Mouse (Mus musculus) heart, adult 2 months (tissue): Measurements from ENCODE around the gene Gc. TPM values are rescaled to one million over a fixed set of nuclear protein-coding genes. Genes with fewer than 3 reads are reported as not detected.
A peak's percentile ranks its signal among the peaks of the same experiment; 100 is the strongest.

Experiments
- DNase-seq, 2 experiments: peaks; one replicate each; pipeline ENCODE4 v3.0.0; 2021
- H3K27ac ChIP-seq: fragments of 200-600 bp; 2 replicates; pipeline ENCODE4 v1.8.1; 2022
- H3K27me3 ChIP-seq: fragments of 200-500 bp; 2 replicates; pipeline ENCODE4 v1.6.1; 2012; ENCODE audit warnings: mild to moderate bottlenecking, low read length, inconsistent platforms, mixed read lengths; ENCODE audit not compliant: control insufficient read depth, insufficient read depth
- H3K36me3 ChIP-seq: fragments of 200-500 bp; 2 replicates; pipeline ENCODE4 v1.6.1; 2012; ENCODE audit warnings: low read length, inconsistent platforms; ENCODE audit not compliant: control insufficient read depth, insufficient read depth
- H3K4me1 ChIP-seq: fragments of 200-500 bp; 2 replicates; pipeline ENCODE4 v1.6.1; 2011; ENCODE audit warnings: low read length; ENCODE audit not compliant: control insufficient read depth, insufficient read depth
- H3K4me3 ChIP-seq: fragments of 200-600 bp; 2 replicates; pipeline ENCODE4 v1.8.1; 2022
- H3K79me2 ChIP-seq: fragments of 200-500 bp; replicated peaks from 2 replicates; pipeline ENCODE4 v1.6.1; 2012; ENCODE audit warnings: mild to moderate bottlenecking, inconsistent platforms, low read length, moderate library complexity, mixed read lengths; ENCODE audit not compliant: control insufficient read depth, insufficient read depth
- H3K9ac ChIP-seq: fragments of 200-500 bp; 2 replicates; pipeline ENCODE4 v1.6.1; 2012; ENCODE audit warnings: low read depth, mild to moderate bottlenecking, control low read depth, inconsistent platforms, low read length, mixed read lengths
- CTCF ChIP-seq: fragments of 200-600 bp; IDR thresholded peaks from 2 replicates; pipeline ENCODE4 v1.8.1; 2022; ENCODE audit warnings: antibody characterized with exemption, mild to moderate bottlenecking, moderate library complexity
- EP300 ChIP-seq: fragments of 200-500 bp; IDR thresholded peaks from 2 replicates; pipeline ENCODE4 v1.6.1; 2011; ENCODE audit warnings: low read depth, low read length, control low read depth; ENCODE audit not compliant: insufficient read depth
- POLR2A ChIP-seq: fragments of 200-500 bp; IDR thresholded peaks from 2 replicates; pipeline ENCODE4 v1.6.1; 2011; ENCODE audit warnings: mild to moderate bottlenecking, low read depth, low read length, control low read depth; ENCODE audit not compliant: insufficient read depth
- WGBS: fragments of 180-500 bp; shearing (Covaris S2); methylation state at CpG from one replicate; pipeline ENCODE4 v1.1.7; 2018; 5-methylcytosine and 5-hydroxymethylcytosine counted together
- intact Hi-C: fragments of 180-260 bp; cut with DNase I; formaldehyde crosslinking; loops from one replicate; pipeline ENCODE4 v1.15.1; 2025
- long read RNA-seq: library from polyadenylated mRNA; stranded (forward); transcript quantifications from one replicate; pipeline ENCODE4 v2.0.0, GENCODE M21; 2021
- polyA plus RNA-seq: library from polyadenylated mRNA; depleted of rRNA; stranded (reverse); fragments of >200 nt; gene quantifications from 2 replicates; pipeline ENCODE4 v1.2.3, GENCODE M21; 2012; rRNA removed
- total RNA-seq, 2 experiments: library from RNA; stranded (reverse); gene quantifications; 2 replicates each; pipeline ENCODE4 v1.2.3; 2021

Gc gene
- not detected for total RNA-seq
- 0.06 and 2.5 TPM in 2 replicates for polyA plus RNA-seq
- long read RNA-seq = 0 reads

DNA sequence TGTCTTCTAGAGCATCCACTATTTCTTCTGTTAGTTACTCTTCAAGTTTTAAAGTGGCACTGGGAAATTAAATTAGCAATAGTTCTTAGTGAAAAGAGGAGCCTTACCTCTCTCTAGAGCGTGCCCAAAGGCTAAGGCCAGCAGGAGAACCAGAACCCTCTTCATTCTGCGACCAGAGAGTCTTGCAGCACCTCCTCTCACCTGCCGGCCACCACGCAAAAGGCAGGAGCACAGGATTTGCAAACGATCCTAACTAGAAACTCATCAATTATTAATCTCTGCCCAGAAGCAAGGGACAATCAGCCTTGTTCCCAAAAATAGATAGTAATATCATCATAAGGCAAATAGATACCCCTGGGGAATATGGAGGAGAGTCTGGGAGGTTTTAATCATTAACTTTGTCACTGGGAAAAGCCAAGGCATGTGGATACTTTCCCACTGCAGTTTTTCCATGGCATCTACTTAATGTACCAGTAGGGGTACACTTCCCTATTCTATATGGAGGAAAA is at the start of gene Gc:
Gc (minus strand) TSS at position 345 of the 509 bp plus-strand sequence.
- intact Hi-C loops = no loop called here
- DNase-seq = no peak

DNA sequence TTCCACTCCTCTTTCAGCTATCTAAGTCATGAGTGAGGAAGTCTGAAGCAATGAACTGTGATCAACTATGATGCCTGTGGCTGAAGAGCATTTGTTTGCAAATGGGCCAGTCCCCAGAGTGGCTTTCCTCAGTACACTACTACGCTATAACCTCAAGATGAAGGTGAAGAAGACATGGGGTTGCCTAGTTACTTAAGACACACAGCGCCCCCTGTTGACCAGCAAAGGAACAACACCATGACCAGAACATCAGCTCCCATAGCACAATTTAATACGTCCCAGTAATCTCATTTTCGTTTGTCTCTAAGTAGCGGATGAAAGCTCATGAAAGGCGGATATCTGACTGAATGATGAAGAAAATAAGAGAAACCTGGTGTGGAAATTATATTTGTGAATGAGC is 42.5 kb upstream of the Gc start:
- WGBS = 50% methylated on average over 6 of the region's 6 CpGs
- peak; percentile 42 for TF ChIP-seq CTCF
- no peak for TF ChIP-seq EP300
- Histone ChIP-seq H3K27ac (no peak overlapping the region), H3K4me1 (no peaks in the 10 kb centered on the region), H3K79me2 (no peaks in the 10 kb centered on the region), H3K4me3 (no peak overlapping the region), H3K36me3 (no peaks in the 10 kb centered on the region), H3K27me3 (no peaks in the 10 kb centered on the region), H3K9ac (no peak overlapping the region)
- intact Hi-C loops = no loop called here
- DNase-seq = no peak

More for the DNA sequence above, at the start of gene Gc:
- TF ChIP-seq POLR2A = no peak
- TF ChIP-seq CTCF = no peak
- TF ChIP-seq EP300 = no peak
- Histone ChIP-seq H3K9ac (no peak within 1 kb of the TSS), H3K27me3 (no peaks in the 10 kb centered on the region), H3K4me3 (no peak within 1 kb of the TSS), H3K79me2 (no peaks in the 10 kb centered on the region), H3K4me1 (no peaks in the 10 kb centered on the region), H3K27ac (no peak within 1 kb of the TSS), H3K36me3 (no peaks in the 10 kb centered on the region)
- WGBS = 71% methylated on average over 5 of the region's 5 CpGs

DNA sequence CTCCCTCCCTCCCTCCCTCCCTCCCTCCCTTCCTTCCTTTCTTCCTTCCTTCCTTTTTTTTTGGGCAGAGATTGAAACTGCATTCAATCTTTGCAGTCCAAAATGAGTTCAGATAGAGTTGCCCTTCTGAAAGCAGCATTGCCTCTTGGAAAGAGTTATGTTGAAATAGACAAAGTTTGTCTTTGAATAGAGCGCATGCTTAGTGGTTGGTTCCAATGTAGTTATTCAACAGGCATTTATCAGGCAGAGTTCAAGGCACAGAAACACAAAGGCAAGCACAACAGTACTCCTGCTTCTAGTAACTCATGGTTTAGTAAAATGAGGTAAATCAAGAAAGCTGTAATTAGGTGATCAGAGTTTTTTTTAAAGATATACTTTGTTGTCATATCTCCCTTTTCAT is 34.9 kb upstream of the Gc start:
- Histone ChIP-seq H3K9ac (no peak overlapping the region), H3K4me1 (no peaks in the 10 kb centered on the region), H3K79me2 (no peaks in the 10 kb centered on the region), H3K4me3 (no peak overlapping the region), H3K36me3 (no peaks in the 10 kb centered on the region), H3K27ac (no peak overlapping the region), H3K27me3 (no peaks in the 10 kb centered on the region)
- intact Hi-C loops = no loop called here
- TF ChIP-seq CTCF (no peak), EP300 (no peak), POLR2A (no peak)
- DNase-seq = no peak
- WGBS = 89% methylated on average over 1 of the region's 1 CpGs

GRCm38 (mm10) chr5:89470483-89470882 is 12.8 kb upstream of the Gc start:
- intact Hi-C loops = no loop called here
- no peak overlapping the region for H3K27ac ChIP-seq
- no peaks in the 10 kb centered on the region for H3K4me1 ChIP-seq
- H3K9ac ChIP-seq = no peak overlapping the region
- H3K4me3 ChIP-seq = no peak overlapping the region
- no peaks in the 10 kb centered on the region for H3K27me3 ChIP-seq
- no peaks in the 10 kb centered on the region for H3K36me3 ChIP-seq
- no peaks in the 10 kb centered on the region for H3K79me2 ChIP-seq
- 71% methylated on average over 4 of the region's 4 CpGs for WGBS
- no peak for DNase-seq
- TF ChIP-seq POLR2A (no peak), EP300 (no peak), CTCF (no peak)

DNA sequence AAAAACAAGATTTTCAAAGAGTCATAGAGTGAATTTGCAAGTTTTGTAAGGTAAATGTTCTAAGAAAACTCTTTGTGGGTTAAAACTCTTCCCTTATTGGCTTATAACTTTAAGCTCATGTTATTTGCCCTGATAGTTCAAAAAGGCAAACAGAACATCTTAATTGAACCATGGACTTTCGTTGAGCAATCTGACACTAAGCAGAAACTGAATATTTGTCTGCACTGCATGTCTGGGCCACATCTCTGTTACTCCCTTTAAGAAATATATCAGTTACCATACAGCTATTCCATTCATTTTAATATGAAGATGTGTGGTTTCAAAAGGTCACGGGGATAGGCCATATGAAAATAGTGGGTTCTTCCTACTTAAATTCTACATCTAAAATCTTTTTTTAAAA is 10.2 kb upstream of the Gc start:
- Histone ChIP-seq H3K4me1 (no peaks in the 10 kb centered on the region), H3K4me3 (no peak overlapping the region), H3K27ac (no peak overlapping the region), H3K9ac (no peak overlapping the region), H3K79me2 (no peaks in the 10 kb centered on the region), H3K36me3 (no peaks in the 10 kb centered on the region), H3K27me3 (no peaks in the 10 kb centered on the region)
- intact Hi-C loops = no loop called here
- whole genome bisulfite sequencing = 60% methylated on average over 2 of the region's 2 CpGs
- TF ChIP-seq CTCF (no peak), EP300 (no peak), POLR2A (no peak)
- DNase-seq = no peak

GRCm38 (mm10) chr5:89467045-89467444 is 9.3 kb upstream of the Gc start:
- H3K9ac ChIP-seq = no peak overlapping the region
- H3K79me2 ChIP-seq = no peaks in the 10 kb centered on the region
- H3K27me3 ChIP-seq = no peaks in the 10 kb centered on the region
- H3K4me1 ChIP-seq = no peaks in the 10 kb centered on the region
- intact Hi-C loops = no loop called here
- 79% methylated on average over 1 of the region's 1 CpGs for WGBS
- no peak overlapping the region for H3K27ac ChIP-seq
- no peak for TF ChIP-seq POLR2A
- no peak for TF ChIP-seq CTCF
- TF ChIP-seq EP300 = no peak
- no peak overlapping the region for H3K4me3 ChIP-seq
- DNase-seq = no peak
- no peaks in the 10 kb centered on the region for H3K36me3 ChIP-seq
